Mouse (Mus musculus): ENCODE results near the gene Mpp3. TPM values are rescaled to one million over a fixed set of nuclear protein-coding genes. Genes with fewer than 3 reads are reported as not detected.

Mpp3 gene
- polyA plus RNA-seq, 1 experiment from 2014 or later: 34.2 TPM

GRCm38 (mm10) chr11:102011510-102011909 is 16.8 kb downstream of the Mpp3 start:
- DNase-seq (ENCODE audit: low spot score) (no peak), ATAC-seq (no peak)
- Histone ChIP-seq H3K9me3 (replicated peaks; ENCODE audit: control insufficient read depth, low read length) (no peaks in the 10 kb centered on the region), H3K4me3 (ENCODE audit: low read depth, low read length) (no peak overlapping the region), H3K27me3 (replicated peaks; ENCODE audit: control insufficient read depth, insufficient read depth, low read length) (no peaks in the 10 kb centered on the region), H3K4me2 (ENCODE audit: low read length) (no peak overlapping the region), H3K27ac (ENCODE audit: low read depth, low read length) (no peak overlapping the region), H3K9ac (ENCODE audit: low read length) (no peak overlapping the region), H3K36me3 (ENCODE audit: control insufficient read depth, insufficient read depth, low read length) (peaks cover 81% of the 10 kb centered on the region), H3K4me1 (ENCODE audit: control insufficient read depth, insufficient read depth, low read length) (peaks cover 14% of the 10 kb centered on the region)
- WGBS: 51% methylated on average over 8 of the region's 8 CpGs

GRCm38 (mm10) chr11:102010140-102010539 is 18.1 kb downstream of the Mpp3 start:
- Histone ChIP-seq H3K27ac (ENCODE audit: low read depth, low read length) (peak overlapping the region; percentile 91), H3K9ac (ENCODE audit: low read length) (no peak overlapping the region), H3K4me1 (ENCODE audit: control insufficient read depth, insufficient read depth, low read length) (peaks cover 14% of the 10 kb centered on the region), H3K27me3 (replicated peaks; ENCODE audit: control insufficient read depth, insufficient read depth, low read length) (no peaks in the 10 kb centered on the region), H3K4me2 (ENCODE audit: low read length) (no peak overlapping the region), H3K36me3 (ENCODE audit: control insufficient read depth, insufficient read depth, low read length) (peaks cover 81% of the 10 kb centered on the region), H3K9me3 (replicated peaks; ENCODE audit: control insufficient read depth, low read length) (no peaks in the 10 kb centered on the region), H3K4me3 (ENCODE audit: low read depth, low read length) (no peak overlapping the region)
- WGBS: 14% methylated on average over 13 of the region's 13 CpGs
- DNase-seq (ENCODE audit: low spot score) (peak; percentile 90), ATAC-seq (peak; percentile 95)

DNA sequence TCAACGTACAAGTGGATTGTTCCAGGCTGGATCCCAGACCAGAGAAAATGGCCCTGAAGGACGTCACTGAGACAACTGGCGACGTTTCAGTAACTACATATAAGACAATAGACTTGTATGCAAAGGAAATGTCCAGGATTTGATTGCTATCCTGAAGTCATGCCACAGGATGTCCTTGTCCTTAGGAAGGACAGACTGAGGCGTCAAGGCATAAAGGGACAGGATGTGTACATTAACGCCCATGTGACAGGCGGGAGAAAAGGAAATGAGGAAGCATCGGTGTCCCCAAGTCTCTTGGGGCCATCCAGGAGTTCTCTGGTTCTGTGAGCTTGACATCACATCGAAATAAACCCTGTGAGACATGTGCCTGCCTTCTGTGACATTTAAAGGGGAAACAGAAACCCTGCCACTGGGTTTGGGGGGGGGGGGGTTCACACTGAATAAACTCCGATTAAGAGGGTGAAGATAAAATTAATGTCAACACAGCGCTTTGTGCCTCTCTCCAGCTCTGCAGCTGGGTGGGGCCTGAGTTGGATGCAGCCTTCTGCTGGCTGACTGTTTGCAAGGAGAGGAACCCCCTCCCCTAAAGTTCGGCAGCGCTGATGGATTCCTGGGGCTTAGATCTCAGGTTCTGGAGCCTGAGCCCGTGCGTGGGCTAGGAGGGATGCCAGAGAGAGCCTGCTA is 19.2 kb downstream of the Mpp3 start:
- WGBS: 87% methylated on average over 15 of the region's 15 CpGs
- no peaks in the 10 kb centered on the region for H3K9me3 ChIP-seq (replicated peaks; ENCODE audit: control insufficient read depth, low read length)
- no peak overlapping the region for H3K4me2 ChIP-seq (ENCODE audit: low read length)
- H3K4me1 ChIP-seq (ENCODE audit: control insufficient read depth, insufficient read depth, low read length): peaks cover 14% of the 10 kb centered on the region
- peak overlapping the region; percentile 91 for H3K27ac ChIP-seq (ENCODE audit: low read depth, low read length)
- ATAC-seq (no peak), DNase-seq (ENCODE audit: low spot score) (no peak)
- peaks cover 80% of the 10 kb centered on the region for H3K36me3 ChIP-seq (ENCODE audit: control insufficient read depth, insufficient read depth, low read length)
- no peaks in the 10 kb centered on the region for H3K27me3 ChIP-seq (replicated peaks; ENCODE audit: control insufficient read depth, insufficient read depth, low read length)
- no peak overlapping the region for H3K9ac ChIP-seq (ENCODE audit: low read length)
- no peak overlapping the region for H3K4me3 ChIP-seq (ENCODE audit: low read depth, low read length)

DNA sequence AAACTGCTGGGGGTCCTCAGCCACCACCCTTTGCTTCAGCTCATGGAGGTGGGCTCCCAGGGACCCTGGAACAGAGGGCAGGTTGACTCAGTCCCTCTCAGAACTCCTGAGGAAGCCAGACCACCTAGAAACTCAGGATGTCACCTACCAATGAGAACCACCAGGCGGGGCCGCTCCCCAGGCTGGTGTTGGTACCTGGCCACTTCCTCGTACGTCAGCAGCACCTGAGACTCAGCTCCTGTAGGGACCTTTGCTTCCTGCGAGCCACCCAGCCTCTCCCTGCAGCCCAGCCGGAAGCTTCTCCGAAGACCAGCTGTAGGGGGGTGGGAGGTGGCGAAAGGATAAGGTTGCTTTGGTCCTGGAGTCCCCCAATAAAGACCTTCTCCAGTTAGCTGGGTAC is 19.9 kb downstream of the Mpp3 start:
- Histone ChIP-seq H3K27me3 (replicated peaks; ENCODE audit: control insufficient read depth, insufficient read depth, low read length) (no peaks in the 10 kb centered on the region), H3K27ac (ENCODE audit: low read depth, low read length) (no peak overlapping the region), H3K4me2 (ENCODE audit: low read length) (no peak overlapping the region), H3K9me3 (replicated peaks; ENCODE audit: control insufficient read depth, low read length) (no peaks in the 10 kb centered on the region), H3K9ac (ENCODE audit: low read length) (no peak overlapping the region), H3K36me3 (ENCODE audit: control insufficient read depth, insufficient read depth, low read length) (peaks cover 74% of the 10 kb centered on the region), H3K4me1 (ENCODE audit: control insufficient read depth, insufficient read depth, low read length) (peaks cover 14% of the 10 kb centered on the region), H3K4me3 (ENCODE audit: low read depth, low read length) (no peak overlapping the region)
- 98% methylated on average over 8 of the region's 8 CpGs for WGBS
- no peak for DNase-seq (ENCODE audit: low spot score)
- ATAC-seq: no peak

DNA sequence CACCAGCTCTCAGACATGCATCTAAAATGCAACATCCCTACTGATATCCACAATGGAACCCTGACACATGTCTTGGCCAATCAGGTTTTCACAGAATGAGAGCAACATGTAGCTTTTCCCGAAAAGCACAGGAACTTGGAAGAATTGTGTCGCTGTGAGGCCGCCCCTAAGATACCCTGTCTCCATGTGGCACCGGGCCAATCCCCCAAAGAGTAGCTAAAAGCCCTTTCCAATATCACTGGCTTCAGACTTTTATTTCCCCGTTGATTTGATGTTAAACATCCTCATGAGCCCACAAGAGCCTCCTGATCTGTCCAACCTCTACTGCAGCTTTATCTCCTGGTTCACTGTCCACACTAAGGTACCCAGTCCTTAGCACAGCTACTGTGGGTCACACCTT is 21.6 kb downstream of the Mpp3 start:
- Histone ChIP-seq H3K27ac (ENCODE audit: low read depth, low read length) (no peak overlapping the region), H3K9ac (ENCODE audit: low read length) (no peak overlapping the region), H3K36me3 (ENCODE audit: control insufficient read depth, insufficient read depth, low read length) (peaks cover 64% of the 10 kb centered on the region), H3K4me3 (ENCODE audit: low read depth, low read length) (no peak overlapping the region), H3K4me1 (ENCODE audit: control insufficient read depth, insufficient read depth, low read length) (peaks cover 14% of the 10 kb centered on the region), H3K9me3 (replicated peaks; ENCODE audit: control insufficient read depth, low read length) (no peaks in the 10 kb centered on the region), H3K4me2 (ENCODE audit: low read length) (no peak overlapping the region), H3K27me3 (replicated peaks; ENCODE audit: control insufficient read depth, insufficient read depth, low read length) (no peaks in the 10 kb centered on the region)
- DNase-seq (ENCODE audit: low spot score) (no peak), ATAC-seq (no peak)
- WGBS: 73% methylated on average over 5 of the region's 5 CpGs

GRCm38 (mm10) chr11:102006271-102006670 is 22.0 kb downstream of the Mpp3 start:
- Histone ChIP-seq H3K9ac (ENCODE audit: low read length) (no peak overlapping the region), H3K27ac (ENCODE audit: low read depth, low read length) (no peak overlapping the region), H3K4me1 (ENCODE audit: control insufficient read depth, insufficient read depth, low read length) (peaks cover 14% of the 10 kb centered on the region), H3K36me3 (ENCODE audit: control insufficient read depth, insufficient read depth, low read length) (peaks cover 61% of the 10 kb centered on the region), H3K4me3 (ENCODE audit: low read depth, low read length) (no peak overlapping the region), H3K9me3 (replicated peaks; ENCODE audit: control insufficient read depth, low read length) (no peaks in the 10 kb centered on the region), H3K27me3 (replicated peaks; ENCODE audit: control insufficient read depth, insufficient read depth, low read length) (no peaks in the 10 kb centered on the region), H3K4me2 (ENCODE audit: low read length) (no peak overlapping the region)
- DNase-seq (ENCODE audit: low spot score) (no peak), ATAC-seq (no peak)
- 59% methylated on average over 9 of the region's 9 CpGs for WGBS

- WGBS: 94% methylated on average over 8 of the region's 8 CpGs
- ATAC-seq (no peak), DNase-seq (ENCODE audit: low spot score) (no peak)
- H3K27ac ChIP-seq (ENCODE audit: low read depth, low read length): no peak overlapping the region
- no peak overlapping the region for H3K4me3 ChIP-seq (ENCODE audit: low read depth, low read length)
- H3K27me3 ChIP-seq (replicated peaks; ENCODE audit: control insufficient read depth, insufficient read depth, low read length): no peaks in the 10 kb centered on the region
- H3K9me3 ChIP-seq (replicated peaks; ENCODE audit: control insufficient read depth, low read length): no peaks in the 10 kb centered on the region
- H3K36me3 ChIP-seq (ENCODE audit: control insufficient read depth, insufficient read depth, low read length): peaks cover 54% of the 10 kb centered on the region
- H3K9ac ChIP-seq (ENCODE audit: low read length): no peak overlapping the region
- peaks cover under 1% of the 10 kb centered on the region; the same call in 1 of the 2 replicates for H3K4me1 ChIP-seq (ENCODE audit: control insufficient read depth, insufficient read depth, low read length)
- no peak overlapping the region for H3K4me2 ChIP-seq (ENCODE audit: low read length)
Measured at GRCm38 (mm10) chr11:102004251-102004650, 24.0 kb downstream of the Mpp3 start.

DNA sequence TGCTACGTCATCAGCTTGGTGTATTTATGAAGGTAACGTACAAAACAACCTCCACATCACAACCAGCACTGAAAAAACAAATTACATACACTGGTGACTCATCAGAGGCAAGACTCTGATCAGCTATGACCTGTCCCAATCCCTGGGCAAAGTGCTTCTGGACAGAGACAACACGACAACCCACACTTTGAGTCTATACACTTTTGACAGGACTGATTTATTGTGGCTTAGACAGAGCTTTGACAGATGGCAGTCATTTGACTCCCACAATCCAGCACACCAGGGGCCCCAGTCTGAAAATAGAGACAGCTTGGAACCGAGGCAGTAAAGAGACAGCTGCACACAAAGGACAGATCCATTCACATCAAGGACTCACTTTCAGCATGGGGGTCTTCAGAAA is 28.8 kb downstream of the Mpp3 start:
- H3K4me3 ChIP-seq (ENCODE audit: low read depth, low read length): no peak overlapping the region
- no peak overlapping the region for H3K4me2 ChIP-seq (ENCODE audit: low read length)
- H3K36me3 ChIP-seq (ENCODE audit: control insufficient read depth, insufficient read depth, low read length): peaks cover 22% of the 10 kb centered on the region
- H3K27ac ChIP-seq (ENCODE audit: low read depth, low read length): no peak overlapping the region
- DNase-seq (ENCODE audit: low spot score) (no peak), ATAC-seq (no peak)
- no peak overlapping the region for H3K9ac ChIP-seq (ENCODE audit: low read length)
- H3K9me3 ChIP-seq (replicated peaks; ENCODE audit: control insufficient read depth, low read length): no peaks in the 10 kb centered on the region
- 69% methylated on average over 4 of the region's 4 CpGs for WGBS
- H3K4me1 ChIP-seq (ENCODE audit: control insufficient read depth, insufficient read depth, low read length): no peaks in the 10 kb centered on the region
- no peaks in the 10 kb centered on the region for H3K27me3 ChIP-seq (replicated peaks; ENCODE audit: control insufficient read depth, insufficient read depth, low read length)

- no peaks in the 10 kb centered on the region for H3K27me3 ChIP-seq (replicated peaks; ENCODE audit: control insufficient read depth, insufficient read depth, low read length)
- peaks cover 21% of the 10 kb centered on the region for H3K36me3 ChIP-seq (ENCODE audit: control insufficient read depth, insufficient read depth, low read length)
- no peaks in the 10 kb centered on the region for H3K4me1 ChIP-seq (ENCODE audit: control insufficient read depth, insufficient read depth, low read length)
- no peaks in the 10 kb centered on the region for H3K9me3 ChIP-seq (replicated peaks; ENCODE audit: control insufficient read depth, low read length)
- no peak overlapping the region for H3K9ac ChIP-seq (ENCODE audit: low read length)
- H3K4me2 ChIP-seq (ENCODE audit: low read length): no peak overlapping the region
- DNase-seq (ENCODE audit: low spot score): no peak
- H3K4me3 ChIP-seq (ENCODE audit: low read depth, low read length): no peak overlapping the region
- ATAC-seq: no peak
- WGBS: 57% methylated on average over 5 of the region's 5 CpGs
- H3K27ac ChIP-seq (ENCODE audit: low read depth, low read length): no peak overlapping the region
Measured at GRCm38 (mm10) chr11:101998258-101998657, 30.0 kb downstream of the Mpp3 start.

All from forebrain, embryonic 14.5 days (tissue).